Mouse (Mus musculus) lung, postnatal 0 days (tissue): Measurements from ENCODE around the gene Olfr1131.
"Not testable (repeated sequence)": the region's sequence is repeated elsewhere in the genome, so short reads cannot be mapped to it uniquely, and the experiment has no call there.

Experiments used
- CTCF ChIP-seq: IDR thresholded peaks from 2 replicates; pipeline ENCODE4 v1.5.1; 2016; ENCODE audit warnings: antibody characterized with exemption, mild to moderate bottlenecking
- EP300 ChIP-seq: IDR thresholded peaks from 2 replicates; pipeline ENCODE4 v1.6.1; 2016; ENCODE audit warnings: antibody characterized with exemption, mild to moderate bottlenecking, control low read depth

DNA sequence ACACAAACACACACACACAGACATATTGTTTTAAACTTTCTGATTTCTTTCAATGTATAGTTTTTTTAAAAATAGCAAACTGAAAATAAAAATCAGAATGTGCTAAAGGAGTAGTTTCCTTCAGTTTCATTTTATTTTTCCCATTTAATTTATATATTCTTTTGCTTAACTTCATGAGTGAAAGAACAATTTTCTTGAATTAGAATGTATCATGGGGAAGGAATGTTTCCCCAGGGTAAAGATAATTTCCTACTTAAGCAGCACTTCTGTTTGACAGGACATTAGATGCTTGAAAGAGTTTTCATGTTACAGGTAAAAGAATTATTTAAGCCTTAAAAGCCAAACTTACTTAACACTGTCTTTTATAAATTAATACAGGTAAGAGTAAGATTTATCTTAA, 21.0 kb upstream of the Olfr1131 start, which contains the start of gene Olfr1130:
- not testable (repeated sequence) for TF ChIP-seq CTCF, EP300
